ENCODE assay signal across 22 mouse cellular contexts in genomic region chr9:102641531-102641930, GRCm38 (mm10). TPM values are rescaled to one million over a fixed set of nuclear protein-coding genes. Genes with fewer than 3 reads are reported as not detected.
DNase-seq lines count a peak whose midpoint lies in the region; ATAC-seq and TF ChIP-seq lines count a peak whose summit lies in the region.
"Had no signal": no experiment of that assay in that cellular context is flagged by ENCODE, and none has a peak within 500 bp of the region (broad histone marks: within the 10 kb centered on the region; RNA-seq: fewer than 3 reads in every experiment).

No protein-coding gene starts in this region.

- H3K9me3 ChIP-seq in kidney, postnatal 0 days (replicated peaks; ENCODE audit: low read length): no peaks in the 10 kb centered on the region
- H3K9me3 ChIP-seq in limb, embryonic 10.5 days (replicated peaks): no peaks in the 10 kb centered on the region
- H3K9me3 ChIP-seq in liver, embryonic 12.5 days (replicated peaks): no peaks in the 10 kb centered on the region
- H3K9me3 ChIP-seq: midbrain, embryonic 10.5 days had no signal

- H3K4me1 ChIP-seq in kidney, postnatal 0 days (replicated peaks; ENCODE audit: insufficient read depth, low read length): peaks cover 9% of the 10 kb centered on the region; the same call in 1 of the 2 replicates
- H3K4me1 ChIP-seq in limb, embryonic 10.5 days: peaks cover 55% of the 10 kb centered on the region
- no peaks in the 10 kb centered on the region; the same call in 1 of the 2 replicates for H3K4me1 ChIP-seq in liver, embryonic 12.5 days

- WGBS in kidney, postnatal 0 days: 54% methylated on average over 6 of the region's 6 CpGs
- 87% methylated on average over 5 of the region's 6 CpGs for WGBS in limb, embryonic 10.5 days
- 61% methylated on average over 6 of the region's 6 CpGs for WGBS in liver, embryonic 12.5 days (ENCODE audit: insufficient replicate concordance)

- H3K4me2 ChIP-seq in kidney, postnatal 0 days (ENCODE audit: low read length): no peak overlapping the region
- no peak overlapping the region for H3K4me2 ChIP-seq in liver, embryonic 12.5 days
- H3K4me2 ChIP-seq: forebrain, embryonic 12.5 days had no signal

- H3K36me3 ChIP-seq in kidney, postnatal 0 days (ENCODE audit: insufficient read depth, low read length): no peaks in the 10 kb centered on the region
- H3K36me3 ChIP-seq in limb, embryonic 10.5 days: no peaks in the 10 kb centered on the region
- H3K36me3 ChIP-seq in liver, embryonic 12.5 days: no peaks in the 10 kb centered on the region
- H3K36me3 ChIP-seq: forebrain, embryonic 12.5 days; midbrain, embryonic 10.5 days had no signal

- no peak overlapping the region for H3K9ac ChIP-seq in kidney, postnatal 0 days (ENCODE audit: low read depth, low read length)
- H3K9ac ChIP-seq in liver, embryonic 12.5 days: no peak overlapping the region
- H3K9ac ChIP-seq: forebrain, embryonic 12.5 days; liver, embryonic 14.5 days had no signal

- peak overlapping the region; percentile 3; the same call in 1 of the 2 replicates for H3K27ac ChIP-seq in gastrocnemius, adult 2 months
- H3K27ac ChIP-seq in kidney, postnatal 0 days: no peak overlapping the region
- peak overlapping the region; percentile 27; the same call in 1 of the 2 replicates for H3K27ac ChIP-seq in limb, embryonic 10.5 days
- no peak overlapping the region for H3K27ac ChIP-seq in liver, embryonic 12.5 days
- H3K27ac ChIP-seq: forebrain, embryonic 12.5 days; left cerebral cortex, adult 2 months; liver, embryonic 14.5 days; macrophage; midbrain, embryonic 10.5 days had no signal

- H3K27me3 ChIP-seq in kidney, postnatal 0 days (ENCODE audit: insufficient read depth, low read length): no peaks in the 10 kb centered on the region
- no peaks in the 10 kb centered on the region for H3K27me3 ChIP-seq in limb, embryonic 10.5 days (ENCODE audit: low read depth, poor library complexity, severe bottlenecking)
- H3K27me3 ChIP-seq in liver, embryonic 12.5 days (replicated peaks): peaks cover 4% of the 10 kb centered on the region; the same call in 1 of the 2 replicates

- TF ChIP-seq CTCF in gastrocnemius, adult 2 months (IDR thresholded peaks at IDR 0.05): no peak
- no peak for TF ChIP-seq CTCF in kidney, postnatal 0 days (IDR thresholded peaks at IDR 0.05; ENCODE audit: low read depth)

- no peak for ATAC-seq in kidney, postnatal 0 days (replicated peaks; ENCODE audit: low FRiP score, low read depth)
- no peak for ATAC-seq in liver, embryonic 12.5 days
- ATAC-seq in erythroblast, adult 5-6 weeks (replicated peaks; ENCODE audit: low FRiP score, poor library complexity, severe bottlenecking): no peak
- ATAC-seq: CD4-positive, CD25-positive, alpha-beta regulatory T cell, adult 4 months had no signal

- H3K4me3 ChIP-seq in gastrocnemius, adult 2 months: no peak overlapping the region
- no peak overlapping the region for H3K4me3 ChIP-seq in kidney, postnatal 0 days (replicated peaks; ENCODE audit: low read depth, low read length)
- no peak overlapping the region for H3K4me3 ChIP-seq in limb, embryonic 10.5 days
- H3K4me3 ChIP-seq in liver, embryonic 12.5 days: no peak overlapping the region
- H3K4me3 ChIP-seq: forebrain, embryonic 12.5 days; left cerebral cortex, adult 2 months; midbrain, embryonic 10.5 days had no signal

- DNase-seq in gastrocnemius, adult 2 months: no peak
- no peak for DNase-seq in gastrocnemius, postnatal 14 days
- peak; percentile 60 for DNase-seq in kidney, postnatal 0 days (ENCODE audit: low spot score)
- DNase-seq in kidney, postnatal 36 days: no peak
- DNase-seq in 3T3-L1 (ENCODE audit: low read depth, low spot score): peak; percentile 59
- DNase-seq in limb, embryonic 10.5 days (ENCODE audit: low spot score): no peak
- DNase-seq: adrenal gland, postnatal 25 days; cerebellum, adult 11-12 months; cerebellum, postnatal 14 days; heart, adult 18-20 months; kidney, adult 2 months; layer of hippocampus, adult 9-11 months; left cerebral cortex, postnatal 4 days; retina, postnatal 1 day had no signal

- intact Hi-C loops in gastrocnemius, adult 2 months (cut with DNase I): no loop called here
- intact Hi-C loops in gastrocnemius, postnatal 14 days (cut with DNase I; ENCODE audit: low total_unique reads): no loop called here

RNA-seq across cellular contexts. Expression of gene Cep63, which starts 15.2 kb away (rescaled TPM):
- total RNA-seq in gastrocnemius, adult 2 months (2021): 10 to 100 TPM; 18.5 to 25.2 TPM
- 10 to 100 TPM; 24.1 to 24.4 TPM for total RNA-seq in gastrocnemius, postnatal 14 days (2021)
- 52.1 and 53.4 TPM in 2 replicates for polyA plus RNA-seq in kidney, postnatal 0 days (2015; fragmentation: Nextera tagmentation; extraction: Ambion mirVana)
- polyA plus RNA-seq in limb, embryonic 10.5 days (2016; fragmentation: Nextera tagmentation; extraction: Ambion mirVana): 46.5 and 57.1 TPM in 2 replicates
- polyA plus RNA-seq in liver, embryonic 12.5 days (2016; fragmentation: Nextera tagmentation; extraction: Ambion mirVana): 33.3 and 33.6 TPM in 2 replicates
- 4.6 and 10.4 TPM in 2 replicates for total RNA-seq in erythroblast, adult 5-6 weeks (2015; ENCODE audit: low replicate concordance)
- total RNA-seq in erythroblast, adult 5-6 weeks (2017; ENCODE audit: low replicate concordance): 9.9 and 13.9 TPM in 2 replicates

RNA-seq across cellular contexts. Expression of gene Anapc13, which starts 15.4 kb away (rescaled TPM):
- 100 to 1,000 TPM; 217 to 239 TPM for total RNA-seq in gastrocnemius, adult 2 months (2021)
- 100 to 1,000 TPM; 223 to 226 TPM for total RNA-seq in gastrocnemius, postnatal 14 days (2021)
- 213 and 222 TPM in 2 replicates for polyA plus RNA-seq in kidney, postnatal 0 days (2015; fragmentation: Nextera tagmentation; extraction: Ambion mirVana)
- 154 and 168 TPM in 2 replicates for polyA plus RNA-seq in limb, embryonic 10.5 days (2016; fragmentation: Nextera tagmentation; extraction: Ambion mirVana)
- polyA plus RNA-seq in liver, embryonic 12.5 days (2016; fragmentation: Nextera tagmentation; extraction: Ambion mirVana): 105 and 120 TPM in 2 replicates
- total RNA-seq in erythroblast, adult 5-6 weeks (2015; ENCODE audit: low replicate concordance): 5.6 and 42.0 TPM in 2 replicates
- 32.8 and 42.3 TPM in 2 replicates for total RNA-seq in erythroblast, adult 5-6 weeks (2017; ENCODE audit: low replicate concordance)

Comparison
In these comparisons a context has a peak if more than half of its experiments do, and no peak if none do; other contexts are left out.
1. DNase-seq: peak in kidney, postnatal 0 days (single experiment) and 3T3-L1 (single experiment); none in gastrocnemius, adult 2 months (single experiment), gastrocnemius, postnatal 14 days (single experiment), kidney, postnatal 36 days (0 of 2) and limb, embryonic 10.5 days (single experiment).
2. H3K27ac ChIP-seq: peak in gastrocnemius, adult 2 months (single experiment) and limb, embryonic 10.5 days (single experiment); none in kidney, postnatal 0 days (single experiment) and liver, embryonic 12.5 days (single experiment).
3. RNA of gene Anapc13, which starts 15.4 kb away (total RNA-seq): 217 to 239 TPM in gastrocnemius, adult 2 months and 223 to 226 TPM in gastrocnemius, postnatal 14 days; 5.6 to 42.3 TPM in erythroblast, adult 5-6 weeks; every median in the first group is over 4 times any median in the second.